Mouse (Mus musculus) cerebellum, adult (tissue): ENCODE data around the gene Mylk2.

Experiments
- ATAC-seq: cut with Nextera tagmentation; 2 replicates; pipeline ENCODE4 v1.9.2; 2017; ENCODE audit warnings: mild to moderate bottlenecking, moderate library complexity, mixed read lengths; ENCODE audit not compliant: insufficient number of reproducible peaks, low FRiP score, low TSS enrichment

Mylk2 gene

GRCm38 (mm10) chr2:152941106-152941505, 30.0 kb downstream of the Mylk2 start:
- ATAC-seq, result no peak

DNA sequence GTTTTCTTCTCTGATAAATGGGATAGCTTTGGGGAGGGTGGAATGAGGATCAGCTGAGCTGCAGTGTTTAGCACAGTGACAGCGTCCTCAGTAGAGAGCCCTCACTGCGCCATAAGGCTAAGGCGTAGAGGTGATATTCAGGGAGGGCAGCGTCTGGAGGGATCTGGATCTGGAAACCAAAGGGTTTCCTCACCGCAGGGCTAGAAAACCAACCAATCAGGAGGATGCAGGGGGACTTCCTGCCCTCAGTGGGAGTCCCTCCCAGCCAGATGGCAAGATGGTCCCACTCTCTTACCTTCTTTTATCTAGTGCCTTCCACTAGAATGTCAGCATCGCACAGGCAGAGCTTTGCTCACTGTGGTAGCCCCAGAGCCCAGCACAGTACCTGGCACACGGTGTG, 30.6 kb downstream of the Mylk2 start:
- ATAC-seq, result no peak

GRCm38 (mm10) chr2:152942898-152943515, 31.9 kb downstream of the Mylk2 start:
- ATAC-seq, result no peak

GRCm38 (mm10) chr2:152943568-152943967, 32.4 kb downstream of the Mylk2 start:
- no peak for ATAC-seq

- no peak for ATAC-seq
These were observed 32.9 kb downstream of the Mylk2 start for GRCm38 (mm10) chr2:152944013-152944412.

GRCm38 (mm10) chr2:152947098-152947497, 35.9 kb downstream of the Mylk2 start:
- ATAC-seq, result no peak

GRCm38 (mm10) chr2:152948438-152949020, 37.4 kb downstream of the Mylk2 start:
- no peak for ATAC-seq

DNA sequence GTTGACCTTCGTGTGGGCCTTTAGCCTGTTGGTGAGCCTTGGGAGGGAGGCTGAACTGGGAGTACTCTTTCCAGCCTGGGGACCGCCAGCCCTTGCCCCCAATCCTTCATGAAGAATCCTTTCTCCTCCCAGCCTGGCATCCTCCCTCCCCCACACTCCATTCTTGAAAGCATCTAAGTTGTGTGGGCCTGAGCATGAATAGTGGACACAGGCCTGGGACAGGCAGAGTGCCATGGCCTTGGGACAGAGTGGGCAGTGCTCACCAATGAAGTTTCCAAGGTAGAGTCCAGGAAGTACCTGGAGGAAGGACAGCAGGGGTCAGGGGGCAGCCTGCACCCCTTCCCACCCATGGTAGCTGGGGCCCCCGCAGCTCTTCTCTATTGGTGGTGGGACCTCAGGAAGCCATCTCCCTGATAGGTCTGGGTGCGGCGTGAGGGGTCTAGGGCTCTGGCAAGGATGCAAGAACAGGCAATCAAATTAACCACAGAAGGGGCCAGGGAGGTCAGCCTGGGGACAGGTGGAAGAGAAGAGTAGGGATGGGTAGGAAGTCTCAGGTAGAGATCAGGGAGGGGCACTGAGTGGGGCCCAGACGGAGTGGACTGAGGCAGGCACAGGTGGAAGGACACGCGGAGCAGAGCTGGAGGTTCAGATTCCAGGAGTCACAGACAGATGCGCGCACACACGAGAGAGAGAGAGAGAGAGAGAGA, 39.4 kb downstream of the Mylk2 start:
- ATAC-seq, result no peak

DNA sequence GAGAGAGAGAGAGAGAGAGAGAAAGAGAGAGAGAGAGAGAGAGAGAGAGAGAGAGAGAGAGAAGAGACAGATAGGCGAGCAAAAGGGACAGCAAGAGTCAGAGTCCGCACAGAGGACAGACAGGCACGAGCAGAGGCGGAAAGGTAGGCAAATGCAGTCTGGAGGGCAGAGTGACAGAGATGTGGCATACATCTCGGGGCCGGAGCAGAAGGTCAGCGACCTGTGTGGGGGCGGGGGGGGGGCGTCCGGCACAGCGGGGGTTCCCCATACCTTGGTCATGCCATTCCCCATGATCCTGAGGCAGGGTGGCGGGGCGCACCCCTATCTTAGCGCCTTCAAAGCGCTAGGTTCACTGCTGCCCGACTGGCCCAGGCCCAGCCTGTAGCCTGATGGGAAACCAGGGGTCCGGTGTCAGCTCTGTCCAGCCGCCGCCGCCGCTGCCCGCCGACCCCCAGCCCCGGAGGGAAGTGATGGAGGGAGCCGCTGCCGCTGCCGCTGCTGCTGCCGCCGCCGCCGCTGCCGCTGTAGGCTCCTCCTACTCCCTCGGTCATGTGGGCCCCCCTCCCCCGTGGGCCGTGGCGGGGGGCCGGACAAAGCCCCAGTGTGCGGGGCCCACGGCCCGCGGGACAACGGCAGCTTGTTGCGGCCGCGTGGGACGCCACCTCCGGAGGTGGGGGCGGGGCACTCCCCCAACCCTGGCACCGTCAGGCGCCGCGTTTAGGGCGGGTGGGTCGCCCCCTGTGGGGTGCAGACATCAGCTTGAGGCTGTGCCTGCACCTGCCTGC, 40.1 kb downstream of the Mylk2 start, which contains the start of gene Dusp15:
TSS of gene Dusp15 (minus strand) at position 634 of the 785 bp plus-strand sequence.
- ATAC-seq, result peak; percentile 51; the same call in 1 of the 2 replicates

- ATAC-seq, result 0 out of 2 replicates have a peak, but pooled peaks have one; percentile 12
These were observed 40.9 kb downstream of the Mylk2 start for GRCm38 (mm10) chr2:152951850-152952720.

GRCm38 (mm10) chr2:152958116-152958515, 47.0 kb downstream of the Mylk2 start:
- no peak for ATAC-seq

DNA sequence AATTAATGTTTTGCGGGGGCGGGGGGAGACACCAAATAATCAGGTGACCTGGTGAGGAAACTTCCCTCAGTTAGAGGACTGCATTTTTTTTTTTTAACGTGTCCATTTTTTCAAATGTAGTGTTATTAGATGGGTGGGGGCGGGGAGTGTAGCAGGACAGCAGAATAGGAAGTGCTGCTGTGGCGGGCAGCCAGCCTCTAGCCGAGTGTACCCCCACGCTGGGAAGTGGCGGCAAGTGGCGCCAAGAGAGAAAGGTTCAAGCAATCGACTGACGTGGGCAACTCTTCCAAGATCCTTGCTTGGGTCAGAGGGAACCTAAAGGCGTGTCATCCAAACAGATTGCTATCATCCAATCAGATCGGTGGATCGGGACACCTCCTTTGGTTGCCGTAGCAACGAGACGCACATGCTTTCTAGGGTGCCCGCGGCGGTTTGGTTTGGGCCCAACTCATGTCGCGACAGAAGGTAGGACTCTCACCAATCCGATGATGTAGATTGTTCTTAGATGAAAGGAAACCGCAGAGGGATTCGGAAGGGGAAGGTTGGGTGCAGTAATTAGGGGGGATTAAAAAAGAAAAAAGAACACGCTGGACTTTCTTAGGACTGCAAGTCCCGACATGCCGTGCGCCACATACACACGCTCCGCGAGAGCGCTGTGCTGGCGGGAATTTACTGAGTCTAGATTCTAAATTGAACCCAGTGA, 51.1 kb downstream of the Mylk2 start, which contains the start of gene Ttll9:
TSS of gene Ttll9 (plus strand) at position 395 of the 703 bp plus-strand sequence.
- peak; percentile 97 for ATAC-seq

- ATAC-seq, result no peak
These were observed 54.4 kb downstream of the Mylk2 start for GRCm38 (mm10) chr2:152965555-152965954.
